Mouse (Mus musculus) heart, adult 2 months (tissue): ENCODE results near the gene Stmn1.

Experiments
- CTCF ChIP-seq: fragments of 200-600 bp; IDR thresholded peaks from 2 replicates; pipeline ENCODE4 v1.8.1; 2022; ENCODE audit warnings: antibody characterized with exemption, mild to moderate bottlenecking, moderate library complexity
- EP300 ChIP-seq: fragments of 200-500 bp; IDR thresholded peaks from 2 replicates; pipeline ENCODE4 v1.6.1; 2011; ENCODE audit warnings: low read depth, low read length, control low read depth; ENCODE audit not compliant: insufficient read depth
- POLR2A ChIP-seq: fragments of 200-500 bp; IDR thresholded peaks from 2 replicates; pipeline ENCODE4 v1.6.1; 2011; ENCODE audit warnings: mild to moderate bottlenecking, low read depth, low read length, control low read depth; ENCODE audit not compliant: insufficient read depth

- TF ChIP-seq CTCF = no peak
- no peak for TF ChIP-seq POLR2A
- no peak for TF ChIP-seq EP300
Observed at GRCm38 (mm10) chr4:134443589-134443988, 24.5 kb upstream of the Stmn1 start.
